Mouse (Mus musculus): Measurements from ENCODE around the gene Bcar1. TPM values are rescaled to one million over a fixed set of nuclear protein-coding genes. Genes with fewer than 3 reads are reported as not detected.

Bcar1 gene
- polyA plus RNA-seq, 1 experiment from 2014 or later, result 9.9 TPM

- DNase-seq, result peak; percentile 96
- no peaks in the 10 kb centered on the region for H3K36me3 ChIP-seq (replicated peaks; ENCODE audit: insufficient read depth, low read length)
- H3K4me1 ChIP-seq (ENCODE audit: insufficient read depth), result peaks cover 67% of the 10 kb centered on the region
- under 1% methylated on average over 16 of the region's 41 CpGs for WGBS (ENCODE audit: insufficient replicate concordance)
- H3K4me3 ChIP-seq (ENCODE audit: low read depth, low read length), result peak overlapping the region; percentile 59
- H3K27ac ChIP-seq (ENCODE audit: low read depth), result peak overlapping the region; percentile 78
- no peak for TF ChIP-seq CTCF (IDR thresholded peaks at IDR 0.05; ENCODE audit: low read depth)
- no peak for TF ChIP-seq EP300 (IDR thresholded peaks at IDR 0.05; ENCODE audit: low read depth)
- peak; percentile 90 for ATAC-seq
- H3K27me3 ChIP-seq (ENCODE audit: insufficient read depth, low read length), result peaks cover 28% of the 10 kb centered on the region
- peak overlapping the region; percentile 86 for H3K4me2 ChIP-seq (ENCODE audit: low read depth, low read length)
- peak overlapping the region; percentile 64 for H3K9ac ChIP-seq (replicated peaks)
- H3K9me3 ChIP-seq (ENCODE audit: low read length), result no peaks in the 10 kb centered on the region
These were observed 11.6 kb downstream of the Bcar1 start for GRCm38 (mm10) chr8:111732004-111732403.

GRCm38 (mm10) chr8:111731231-111731977 lies 12.2 kb downstream of the Bcar1 start:
- no peak for TF ChIP-seq EP300 (IDR thresholded peaks at IDR 0.05; ENCODE audit: low read depth)
- TF ChIP-seq CTCF (IDR thresholded peaks at IDR 0.05; ENCODE audit: low read depth), result no peak
- peak overlapping the region; percentile 86 for H3K4me2 ChIP-seq (ENCODE audit: low read depth, low read length)
- H3K9me3 ChIP-seq (ENCODE audit: low read length), result no peaks in the 10 kb centered on the region
- no peaks in the 10 kb centered on the region for H3K36me3 ChIP-seq (replicated peaks; ENCODE audit: insufficient read depth, low read length)
- H3K27ac ChIP-seq (ENCODE audit: low read depth), result peak overlapping the region; percentile 84
- peaks cover 73% of the 10 kb centered on the region for H3K4me1 ChIP-seq (ENCODE audit: insufficient read depth)
- ATAC-seq (peak; percentile 35), DNase-seq (no peak)
- H3K4me3 ChIP-seq (ENCODE audit: low read depth, low read length), result peak overlapping the region; percentile 59
- WGBS (ENCODE audit: insufficient replicate concordance), result under 1% methylated on average over 39 of the region's 39 CpGs
- H3K9ac ChIP-seq (replicated peaks), result peak overlapping the region; percentile 64
- peaks cover 28% of the 10 kb centered on the region for H3K27me3 ChIP-seq (ENCODE audit: insufficient read depth, low read length)

DNA sequence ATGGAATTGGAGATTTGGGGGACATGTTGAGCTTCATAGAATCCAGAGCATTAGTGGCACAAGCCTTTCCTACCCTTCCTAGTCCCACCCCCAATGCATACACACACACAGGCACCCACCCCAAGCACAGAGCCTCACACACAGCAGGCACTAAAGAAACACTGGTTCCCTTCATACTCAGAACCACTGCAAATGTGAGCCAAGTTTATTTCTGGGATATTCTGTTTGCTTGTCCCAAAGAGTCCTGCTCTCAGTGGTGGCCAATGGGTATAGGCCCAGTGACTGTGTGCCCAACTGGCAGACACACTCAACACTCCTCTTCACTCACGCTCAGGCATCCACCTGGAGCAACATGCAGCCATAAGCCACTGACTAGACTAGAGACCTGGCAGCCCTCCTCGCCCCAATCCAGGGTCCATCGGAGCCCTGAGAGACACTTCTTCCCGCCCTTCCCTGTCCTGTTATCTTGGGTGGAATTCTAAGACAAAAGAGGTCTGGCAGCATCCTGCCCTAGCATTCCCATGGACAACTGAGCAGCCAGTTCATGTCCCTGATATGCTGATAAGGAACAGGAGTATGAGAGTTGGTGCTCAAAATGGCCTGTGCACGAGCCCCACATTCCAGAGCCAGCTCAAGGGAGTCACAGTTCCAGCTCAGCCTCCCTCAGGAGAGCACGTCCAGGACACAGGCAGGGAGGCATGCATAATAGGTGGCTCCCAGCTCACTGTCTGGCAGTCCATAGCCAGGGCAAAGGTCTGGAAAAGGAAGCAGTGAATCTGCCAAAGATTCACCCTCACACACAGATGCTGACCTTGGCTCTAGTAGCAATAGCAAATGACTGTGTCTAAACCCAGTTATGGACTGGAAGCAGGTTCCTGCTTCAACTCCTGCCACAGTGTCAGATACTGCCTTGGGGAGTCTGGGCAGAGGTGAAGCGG lies 14.1 kb downstream of the Bcar1 start:
- WGBS (ENCODE audit: insufficient replicate concordance), result 59% methylated on average over 7 of the region's 7 CpGs
- H3K27me3 ChIP-seq (ENCODE audit: insufficient read depth, low read length), result peaks cover 26% of the 10 kb centered on the region
- TF ChIP-seq CTCF (IDR thresholded peaks at IDR 0.05; ENCODE audit: low read depth) (no peak), EP300 (IDR thresholded peaks at IDR 0.05; ENCODE audit: low read depth) (no peak)
- H3K9me3 ChIP-seq (ENCODE audit: low read length), result no peaks in the 10 kb centered on the region
- peak overlapping the region; percentile 86 for H3K4me2 ChIP-seq (ENCODE audit: low read depth, low read length)
- DNase-seq, result no peak
- H3K27ac ChIP-seq (ENCODE audit: low read depth), result peak overlapping the region; percentile 84
- H3K4me1 ChIP-seq (ENCODE audit: insufficient read depth), result peaks cover 64% of the 10 kb centered on the region
- peak; percentile 56 for ATAC-seq
- H3K9ac ChIP-seq (replicated peaks), result peak overlapping the region; percentile 21
- H3K36me3 ChIP-seq (replicated peaks; ENCODE audit: insufficient read depth, low read length), result no peaks in the 10 kb centered on the region
- H3K4me3 ChIP-seq (ENCODE audit: low read depth, low read length), result no peak overlapping the region

GRCm38 (mm10) chr8:111728481-111728880 lies 15.1 kb downstream of the Bcar1 start:
- Histone ChIP-seq H3K36me3 (replicated peaks; ENCODE audit: insufficient read depth, low read length) (no peaks in the 10 kb centered on the region), H3K9me3 (ENCODE audit: low read length) (no peaks in the 10 kb centered on the region), H3K27ac (ENCODE audit: low read depth) (0 out of 2 replicates have a peak overlapping the region, but pooled peaks have one; percentile 16), H3K9ac (replicated peaks) (no peak overlapping the region), H3K4me2 (ENCODE audit: low read depth, low read length) (no peak overlapping the region), H3K4me1 (ENCODE audit: insufficient read depth) (peaks cover 55% of the 10 kb centered on the region), H3K4me3 (ENCODE audit: low read depth, low read length) (no peak overlapping the region), H3K27me3 (ENCODE audit: insufficient read depth, low read length) (peaks cover 23% of the 10 kb centered on the region)
- no peak for ATAC-seq
- DNase-seq, result no peak
- TF ChIP-seq CTCF (IDR thresholded peaks at IDR 0.05; ENCODE audit: low read depth), result no peak
- no peak for TF ChIP-seq EP300 (IDR thresholded peaks at IDR 0.05; ENCODE audit: low read depth)
- WGBS (ENCODE audit: insufficient replicate concordance), result 71% methylated on average over 5 of the region's 5 CpGs

- ATAC-seq, result no peak
- Histone ChIP-seq H3K27me3 (ENCODE audit: insufficient read depth, low read length) (peaks cover 22% of the 10 kb centered on the region), H3K4me2 (ENCODE audit: low read depth, low read length) (no peak overlapping the region), H3K4me3 (ENCODE audit: low read depth, low read length) (no peak overlapping the region), H3K9ac (replicated peaks) (no peak overlapping the region), H3K9me3 (ENCODE audit: low read length) (no peaks in the 10 kb centered on the region), H3K36me3 (replicated peaks; ENCODE audit: insufficient read depth, low read length) (no peaks in the 10 kb centered on the region), H3K27ac (ENCODE audit: low read depth) (peak overlapping the region; percentile 40; the same call in 1 of the 2 replicates), H3K4me1 (ENCODE audit: insufficient read depth) (peaks cover 46% of the 10 kb centered on the region)
- TF ChIP-seq CTCF (IDR thresholded peaks at IDR 0.05; ENCODE audit: low read depth) (no peak), EP300 (IDR thresholded peaks at IDR 0.05; ENCODE audit: low read depth) (no peak)
- WGBS (ENCODE audit: insufficient replicate concordance), result 52% methylated on average over 4 of the region's 4 CpGs
- DNase-seq, result no peak
These were observed 16.1 kb downstream of the Bcar1 start for GRCm38 (mm10) chr8:111727553-111727952.
